Mouse (Mus musculus): Measurements from ENCODE around the gene Gm13696. TPM values are rescaled to one million over a fixed set of nuclear protein-coding genes. Genes with fewer than 3 reads are reported as not detected.
"Not testable (repeated sequence)": the region's sequence is repeated elsewhere in the genome, so short reads cannot be mapped to it uniquely, and the experiment has no call there.

The Gm13696 gene
- polyA plus RNA-seq (2015; fragmentation: Nextera tagmentation; extraction: Ambion mirVana), result not detected in 2 replicates

DNA sequence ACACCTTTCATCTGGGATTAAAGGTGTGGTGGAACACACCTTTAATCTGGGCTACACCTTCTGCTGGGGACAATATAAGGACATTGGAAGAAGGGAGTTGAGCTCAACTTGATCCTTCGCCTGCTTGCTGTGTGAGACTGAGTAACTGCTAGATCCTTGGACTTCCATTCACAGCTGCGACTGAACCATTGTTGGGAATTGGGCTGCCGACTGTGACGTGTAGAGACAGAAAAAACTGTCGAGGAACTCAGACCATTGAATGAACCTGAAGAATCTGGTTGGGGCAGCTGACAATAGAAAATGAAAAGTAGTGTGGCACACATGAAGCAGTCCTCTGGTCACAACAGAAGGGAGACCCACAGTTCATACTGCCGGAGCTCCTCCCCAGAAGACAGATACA is at the start of gene Gm13696:
Gene Gm13696, plus strand, starts transcription at position 301 of the 400 bp plus-strand sequence.
- not testable (repeated sequence) for H3K27ac ChIP-seq; H3K4me1 ChIP-seq (replicated peaks; ENCODE audit: insufficient read depth, low read length); H3K36me3 ChIP-seq (ENCODE audit: insufficient read depth, low read length); H3K9me3 ChIP-seq (replicated peaks; ENCODE audit: low read length); ATAC-seq (replicated peaks; ENCODE audit: low FRiP score, low read depth); DNase-seq (ENCODE audit: low spot score); H3K4me3 ChIP-seq (replicated peaks; ENCODE audit: low read depth, low read length); H3K4me2 ChIP-seq (ENCODE audit: low read length); H3K9ac ChIP-seq (ENCODE audit: low read depth, low read length); H3K27me3 ChIP-seq (ENCODE audit: insufficient read depth, low read length)
- no CpG with 5 or more reads among the region's 6 CpGs for WGBS

DNA sequence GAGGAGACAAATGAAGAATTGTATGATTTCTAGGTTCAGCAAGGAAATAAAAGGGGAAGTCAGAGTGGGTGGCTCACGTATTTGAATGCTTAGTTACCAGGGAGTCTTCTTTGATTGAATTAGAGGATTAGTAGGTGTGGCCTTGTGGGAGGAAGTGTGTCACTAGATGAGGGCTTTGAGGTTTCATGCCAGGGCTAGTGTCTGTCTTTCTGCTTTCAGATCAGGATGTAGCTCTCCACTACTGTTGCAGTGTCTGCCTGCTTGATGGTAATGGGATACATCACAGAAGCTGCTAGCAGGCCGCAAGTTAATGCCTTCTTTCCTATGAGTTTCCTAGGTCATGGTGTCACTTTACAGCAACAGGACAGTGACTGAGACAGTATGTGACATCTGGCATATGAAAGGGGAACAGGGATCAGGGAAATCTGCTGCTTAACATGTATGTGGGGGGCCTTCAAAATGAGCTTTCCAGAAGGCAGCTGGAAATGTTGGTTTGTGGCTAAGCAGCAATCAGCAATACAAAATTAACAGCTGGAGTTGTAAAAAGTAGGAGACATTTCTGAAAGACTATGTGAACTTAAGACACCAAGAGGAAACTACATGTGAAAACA is 43.3 kb upstream of the Gm13696 start:
- ATAC-seq (replicated peaks; ENCODE audit: low FRiP score, low read depth), result no peak
- Histone ChIP-seq H3K4me1 (replicated peaks; ENCODE audit: insufficient read depth, low read length) (no peaks in the 10 kb centered on the region), H3K27ac (no peak overlapping the region), H3K4me3 (replicated peaks; ENCODE audit: low read depth, low read length) (no peak overlapping the region), H3K36me3 (ENCODE audit: insufficient read depth, low read length) (no peaks in the 10 kb centered on the region), H3K9me3 (replicated peaks; ENCODE audit: low read length) (no peaks in the 10 kb centered on the region), H3K4me2 (ENCODE audit: low read length) (no peak overlapping the region), H3K9ac (ENCODE audit: low read depth, low read length) (no peak overlapping the region), H3K27me3 (ENCODE audit: insufficient read depth, low read length) (no peaks in the 10 kb centered on the region)
- peak; percentile 21 for DNase-seq (ENCODE audit: low spot score)
- 31% methylated on average over 2 of the region's 2 CpGs for WGBS
- no peak for TF ChIP-seq CTCF (IDR thresholded peaks at IDR 0.05; ENCODE audit: low read depth)

GRCm38 (mm10) chr2:83940931-83941361 is 32.0 kb upstream of the Gm13696 start, which contains the start of gene Zswim2:
Gene Zswim2 (minus strand): TSS chr2:83941228.
- H3K4me3 ChIP-seq (replicated peaks; ENCODE audit: low read depth, low read length), result no peak within 1 kb of the TSS
- 0 out of 2 replicates have a peak, but pooled peaks cover 3% of the 10 kb centered on the region for H3K4me1 ChIP-seq (replicated peaks; ENCODE audit: insufficient read depth, low read length)
- under 1% methylated on average over 20 of the region's 20 CpGs for WGBS
- ATAC-seq (replicated peaks; ENCODE audit: low FRiP score, low read depth) (peak; percentile 77), DNase-seq (ENCODE audit: low spot score) (peak; percentile 52)
- H3K4me2 ChIP-seq (ENCODE audit: low read length), result peak within 1 kb of the TSS; percentile 46
- H3K36me3 ChIP-seq (ENCODE audit: insufficient read depth, low read length), result no peaks in the 10 kb centered on the region
- H3K9me3 ChIP-seq (replicated peaks; ENCODE audit: low read length), result no peaks in the 10 kb centered on the region
- no peaks in the 10 kb centered on the region for H3K27me3 ChIP-seq (ENCODE audit: insufficient read depth, low read length)
- no peak within 1 kb of the TSS for H3K9ac ChIP-seq (ENCODE audit: low read depth, low read length)
- no peak within 1 kb of the TSS for H3K27ac ChIP-seq
- TF ChIP-seq CTCF (IDR thresholded peaks at IDR 0.05; ENCODE audit: low read depth), result no peak

- Histone ChIP-seq H3K4me1 (replicated peaks; ENCODE audit: insufficient read depth, low read length) (0 out of 2 replicates have a peak, but pooled peaks cover 3% of the 10 kb centered on the region), H3K9ac (ENCODE audit: low read depth, low read length) (no peak overlapping the region), H3K27ac (no peak overlapping the region), H3K9me3 (replicated peaks; ENCODE audit: low read length) (no peaks in the 10 kb centered on the region), H3K4me2 (ENCODE audit: low read length) (peak overlapping the region; percentile 46), H3K4me3 (replicated peaks; ENCODE audit: low read depth, low read length) (no peak overlapping the region), H3K27me3 (ENCODE audit: insufficient read depth, low read length) (no peaks in the 10 kb centered on the region), H3K36me3 (ENCODE audit: insufficient read depth, low read length) (no peaks in the 10 kb centered on the region)
- DNase-seq (ENCODE audit: low spot score) (no peak), ATAC-seq (replicated peaks; ENCODE audit: low FRiP score, low read depth) (no peak)
- 29% methylated on average over 3 of the region's 3 CpGs for WGBS
- TF ChIP-seq CTCF (IDR thresholded peaks at IDR 0.05; ENCODE audit: low read depth), result no peak
Measured at GRCm38 (mm10) chr2:83941378-83941777, 31.5 kb upstream of the Gm13696 start.

- WGBS, result 67% methylated on average over 4 of the region's 4 CpGs
- no peak for ATAC-seq (replicated peaks; ENCODE audit: low FRiP score, low read depth)
- TF ChIP-seq CTCF (IDR thresholded peaks at IDR 0.05; ENCODE audit: low read depth), result no peak
- no peak overlapping the region for H3K9ac ChIP-seq (ENCODE audit: low read depth, low read length)
- no peak for DNase-seq (ENCODE audit: low spot score)
- H3K4me1 ChIP-seq (replicated peaks; ENCODE audit: insufficient read depth, low read length), result 0 out of 2 replicates have a peak, but pooled peaks cover 3% of the 10 kb centered on the region
- H3K36me3 ChIP-seq (ENCODE audit: insufficient read depth, low read length), result no peaks in the 10 kb centered on the region
- no peak overlapping the region for H3K27ac ChIP-seq
- no peak overlapping the region for H3K4me2 ChIP-seq (ENCODE audit: low read length)
- H3K27me3 ChIP-seq (ENCODE audit: insufficient read depth, low read length), result no peaks in the 10 kb centered on the region
- no peak overlapping the region for H3K4me3 ChIP-seq (replicated peaks; ENCODE audit: low read depth, low read length)
- no peaks in the 10 kb centered on the region for H3K9me3 ChIP-seq (replicated peaks; ENCODE audit: low read length)
Measured at GRCm38 (mm10) chr2:83941792-83942191, 31.1 kb upstream of the Gm13696 start.

DNA sequence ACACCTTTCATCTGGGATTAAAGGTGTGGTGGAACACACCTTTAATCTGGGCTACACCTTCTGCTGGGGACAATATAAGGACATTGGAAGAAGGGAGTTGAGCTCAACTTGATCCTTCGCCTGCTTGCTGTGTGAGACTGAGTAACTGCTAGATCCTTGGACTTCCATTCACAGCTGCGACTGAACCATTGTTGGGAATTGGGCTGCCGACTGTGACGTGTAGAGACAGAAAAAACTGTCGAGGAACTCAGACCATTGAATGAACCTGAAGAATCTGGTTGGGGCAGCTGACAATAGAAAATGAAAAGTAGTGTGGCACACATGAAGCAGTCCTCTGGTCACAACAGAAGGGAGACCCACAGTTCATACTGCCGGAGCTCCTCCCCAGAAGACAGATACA is 17.5 kb upstream of the Gm13696 start, which contains the start of gene Gm13698:
Gene Gm13698, plus strand, starts transcription at position 301 of the 400 bp plus-strand sequence.
- DNase-seq (ENCODE audit: low spot score); H3K4me3 ChIP-seq (replicated peaks; ENCODE audit: low read depth, low read length); H3K9ac ChIP-seq (ENCODE audit: low read depth, low read length); H3K9me3 ChIP-seq (replicated peaks; ENCODE audit: low read length); H3K4me2 ChIP-seq (ENCODE audit: low read length); H3K36me3 ChIP-seq (ENCODE audit: insufficient read depth, low read length); ATAC-seq (replicated peaks; ENCODE audit: low FRiP score, low read depth); H3K27ac ChIP-seq; H3K4me1 ChIP-seq (replicated peaks; ENCODE audit: insufficient read depth, low read length); H3K27me3 ChIP-seq (ENCODE audit: insufficient read depth, low read length): not testable (repeated sequence)
- no CpG with 5 or more reads among the region's 6 CpGs for WGBS

GRCm38 (mm10) chr2:83961203-83961602 is 11.7 kb upstream of the Gm13696 start, which contains the start of gene Gm13693:
Gene Gm13693 (plus strand): TSS chr2:83961503.
- not testable (repeated sequence) for ATAC-seq (replicated peaks; ENCODE audit: low FRiP score, low read depth); H3K4me2 ChIP-seq (ENCODE audit: low read length); H3K4me3 ChIP-seq (replicated peaks; ENCODE audit: low read depth, low read length); H3K27me3 ChIP-seq (ENCODE audit: insufficient read depth, low read length); H3K9ac ChIP-seq (ENCODE audit: low read depth, low read length); H3K36me3 ChIP-seq (ENCODE audit: insufficient read depth, low read length); H3K9me3 ChIP-seq (replicated peaks; ENCODE audit: low read length); H3K4me1 ChIP-seq (replicated peaks; ENCODE audit: insufficient read depth, low read length); H3K27ac ChIP-seq; DNase-seq (ENCODE audit: low spot score)
- no CpG with 5 or more reads among the region's 6 CpGs for WGBS

DNA sequence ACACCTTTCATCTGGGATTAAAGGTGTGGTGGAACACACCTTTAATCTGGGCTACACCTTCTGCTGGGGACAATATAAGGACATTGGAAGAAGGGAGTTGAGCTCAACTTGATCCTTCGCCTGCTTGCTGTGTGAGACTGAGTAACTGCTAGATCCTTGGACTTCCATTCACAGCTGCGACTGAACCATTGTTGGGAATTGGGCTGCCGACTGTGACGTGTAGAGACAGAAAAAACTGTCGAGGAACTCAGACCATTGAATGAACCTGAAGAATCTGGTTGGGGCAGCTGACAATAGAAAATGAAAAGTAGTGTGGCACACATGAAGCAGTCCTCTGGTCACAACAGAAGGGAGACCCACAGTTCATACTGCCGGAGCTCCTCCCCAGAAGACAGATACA is 5.9 kb upstream of the Gm13696 start, which contains the start of gene Gm13695:
Gene Gm13695, plus strand, starts transcription at position 301 of the 400 bp plus-strand sequence.
- ATAC-seq (replicated peaks; ENCODE audit: low FRiP score, low read depth); DNase-seq (ENCODE audit: low spot score); H3K4me3 ChIP-seq (replicated peaks; ENCODE audit: low read depth, low read length); H3K4me2 ChIP-seq (ENCODE audit: low read length); H3K9me3 ChIP-seq (replicated peaks; ENCODE audit: low read length); H3K36me3 ChIP-seq (ENCODE audit: insufficient read depth, low read length); H3K9ac ChIP-seq (ENCODE audit: low read depth, low read length); H3K4me1 ChIP-seq (replicated peaks; ENCODE audit: insufficient read depth, low read length); H3K27me3 ChIP-seq (ENCODE audit: insufficient read depth, low read length); H3K27ac ChIP-seq: not testable (repeated sequence)
- WGBS, result no CpG with 5 or more reads among the region's 6 CpGs

DNA sequence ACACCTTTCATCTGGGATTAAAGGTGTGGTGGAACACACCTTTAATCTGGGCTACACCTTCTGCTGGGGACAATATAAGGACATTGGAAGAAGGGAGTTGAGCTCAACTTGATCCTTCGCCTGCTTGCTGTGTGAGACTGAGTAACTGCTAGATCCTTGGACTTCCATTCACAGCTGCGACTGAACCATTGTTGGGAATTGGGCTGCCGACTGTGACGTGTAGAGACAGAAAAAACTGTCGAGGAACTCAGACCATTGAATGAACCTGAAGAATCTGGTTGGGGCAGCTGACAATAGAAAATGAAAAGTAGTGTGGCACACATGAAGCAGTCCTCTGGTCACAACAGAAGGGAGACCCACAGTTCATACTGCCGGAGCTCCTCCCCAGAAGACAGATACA is 5.7 kb downstream of the Gm13696 start, which contains the start of gene Gm13694:
Gene Gm13694, plus strand, starts transcription at position 301 of the 400 bp plus-strand sequence.
- not testable (repeated sequence) for ATAC-seq (replicated peaks; ENCODE audit: low FRiP score, low read depth); H3K9me3 ChIP-seq (replicated peaks; ENCODE audit: low read length); H3K4me3 ChIP-seq (replicated peaks; ENCODE audit: low read depth, low read length); DNase-seq (ENCODE audit: low spot score); H3K27me3 ChIP-seq (ENCODE audit: insufficient read depth, low read length); H3K4me1 ChIP-seq (replicated peaks; ENCODE audit: insufficient read depth, low read length); H3K9ac ChIP-seq (ENCODE audit: low read depth, low read length); H3K4me2 ChIP-seq (ENCODE audit: low read length); H3K27ac ChIP-seq; H3K36me3 ChIP-seq (ENCODE audit: insufficient read depth, low read length)
- no CpG with 5 or more reads among the region's 6 CpGs for WGBS

Data from kidney, postnatal 0 days (tissue).